ENCODE assay signal across 8 mouse cellular contexts in genomic region chr13:72400677-72401076, GRCm38 (mm10).
DNase-seq lines count a peak whose midpoint lies in the region; ATAC-seq and TF ChIP-seq lines count a peak whose summit lies in the region.

No protein-coding gene starts in this region.

- 0 out of 2 replicates have a peak overlapping the region, but pooled peaks have one; percentile 12 for H3K4me2 ChIP-seq in lung, embryonic 14.5 days
- H3K4me2 ChIP-seq in forebrain, embryonic 13.5 days: peak overlapping the region; percentile 33; the same call in 1 of the 2 replicates

- no peaks in the 10 kb centered on the region for H3K27me3 ChIP-seq in lung, embryonic 14.5 days (ENCODE audit: insufficient read depth, low read length)
- H3K27me3 ChIP-seq in forebrain, embryonic 13.5 days: 0 out of 2 replicates have a peak, but pooled peaks cover 9% of the 10 kb centered on the region

- H3K4me3 ChIP-seq in lung, embryonic 14.5 days (ENCODE audit: low read depth, low read length): no peak overlapping the region
- no peak overlapping the region for H3K4me3 ChIP-seq in forebrain, embryonic 13.5 days

- H3K9ac ChIP-seq in lung, embryonic 14.5 days: no peak overlapping the region
- no peak overlapping the region for H3K9ac ChIP-seq in forebrain, embryonic 13.5 days

- no peak overlapping the region for H3K27ac ChIP-seq in lung, embryonic 14.5 days (ENCODE audit: low read depth)
- no peak overlapping the region for H3K27ac ChIP-seq in forebrain, embryonic 13.5 days

- peak; percentile 62 for DNase-seq in lung, embryonic 14.5 days
- no peak for DNase-seq in lung, postnatal 10 days
- peak; percentile 13 to 41 for DNase-seq in layer of hippocampus, postnatal 10 days (ENCODE audit: low spot score in 2 of 2)
- peak; percentile 56 to 78 for DNase-seq in right cerebral cortex, postnatal 10 days (ENCODE audit: low spot score in 2 of 2)
- no peak for DNase-seq in adrenal gland, postnatal 10 days

- H3K9me3 ChIP-seq in lung, embryonic 14.5 days (ENCODE audit: low read depth, low read length): no peaks in the 10 kb centered on the region
- H3K9me3 ChIP-seq in forebrain, embryonic 13.5 days (replicated peaks): no peaks in the 10 kb centered on the region

- H3K4me1 ChIP-seq in lung, embryonic 14.5 days (ENCODE audit: insufficient read depth): no peaks in the 10 kb centered on the region
- peaks cover 13% of the 10 kb centered on the region; the same call in 1 of the 2 replicates for H3K4me1 ChIP-seq in forebrain, embryonic 13.5 days

- ATAC-seq in lung, embryonic 14.5 days (ENCODE audit: insufficient read depth): peak; percentile 87; the same call in 1 of the 2 replicates
- ATAC-seq in forebrain, embryonic 13.5 days: peak; percentile 70
- no peak for ATAC-seq in erythroid progenitor cell, adult 5-6 weeks (replicated peaks; ENCODE audit: low FRiP score, poor library complexity, severe bottlenecking)
- no peak for ATAC-seq in CD4-positive, CD25-positive, alpha-beta regulatory T cell, adult 4 months

- H3K36me3 ChIP-seq in lung, embryonic 14.5 days (ENCODE audit: insufficient read depth): no peaks in the 10 kb centered on the region
- no peaks in the 10 kb centered on the region for H3K36me3 ChIP-seq in forebrain, embryonic 13.5 days (ENCODE audit: poor library complexity, severe bottlenecking)

- WGBS in lung, embryonic 14.5 days: 8% methylated on average over 10 of the region's 10 CpGs
- 27% methylated on average over 10 of the region's 10 CpGs for WGBS in forebrain, embryonic 13.5 days

- TF ChIP-seq CTCF in lung, embryonic 14.5 days (IDR thresholded peaks at IDR 0.05; ENCODE audit: low read depth): no peak

Comparison
In these comparisons a context has a peak if more than half of its experiments do, and no peak if none do; other contexts are left out.
1. DNase-seq: peak in lung, embryonic 14.5 days (single experiment), layer of hippocampus, postnatal 10 days (2 of 2) and right cerebral cortex, postnatal 10 days (2 of 2); none in lung, postnatal 10 days (single experiment) and adrenal gland, postnatal 10 days (single experiment).
2. ATAC-seq: peak in lung, embryonic 14.5 days (single experiment) and forebrain, embryonic 13.5 days (single experiment); none in erythroid progenitor cell, adult 5-6 weeks (single experiment) and CD4-positive, CD25-positive, alpha-beta regulatory T cell, adult 4 months (single experiment).